Mouse (Mus musculus) heart, embryonic 16.5 days (tissue): Measurements from ENCODE around the gene L1cam. TPM values are rescaled to one million over a fixed set of nuclear protein-coding genes. Genes with fewer than 3 reads are reported as not detected.

Experiments used
- ATAC-seq: fragments of 200-750 bp; cut with Nextera tagmentation; replicated peaks from 2 replicates; pipeline ENCODE4 v1.8.0; 2017; ENCODE audit warnings: moderate number of reproducible peaks; ENCODE audit not compliant: insufficient read depth, low FRiP score; ENCODE audit errors: extremely low read depth
- H3K27ac ChIP-seq: fragments of 300-500 bp; sonication (generic); 2 replicates; pipeline ENCODE4 v1.5.1; 2014; ENCODE audit warnings: mild to moderate bottlenecking, low read length, control low read depth, moderate library complexity
- H3K27me3 ChIP-seq: fragments of 300-500 bp; sonication (generic); 2 replicates; pipeline ENCODE4 v1.6.1; 2014; ENCODE audit warnings: low read length, mixed read lengths; ENCODE audit not compliant: control insufficient read depth, insufficient read depth
- H3K36me3 ChIP-seq: fragments of 300-500 bp; sonication (generic); 2 replicates; pipeline ENCODE4 v1.6.1; 2014; ENCODE audit not compliant: control insufficient read depth, insufficient read depth
- H3K4me1 ChIP-seq: fragments of 300-500 bp; sonication (generic); 2 replicates; pipeline ENCODE4 v1.6.1; 2014; ENCODE audit warnings: low read length, mixed read lengths; ENCODE audit not compliant: control insufficient read depth, insufficient read depth
- H3K4me2 ChIP-seq: fragments of 300-500 bp; sonication (generic); 2 replicates; pipeline ENCODE4 v1.6.1; 2014; ENCODE audit warnings: low read depth, mild to moderate bottlenecking, control low read depth, low read length
- H3K4me3 ChIP-seq: fragments of 300-500 bp; sonication (generic); 2 replicates; pipeline ENCODE4 v1.5.1; 2014; ENCODE audit warnings: mild to moderate bottlenecking, control low read depth, low read length
- H3K9ac ChIP-seq: fragments of 300-500 bp; sonication (generic); 2 replicates; pipeline ENCODE4 v1.6.1; 2014; ENCODE audit warnings: low read length, control low read depth
- H3K9me3 ChIP-seq: fragments of 300-500 bp; sonication (generic); replicated peaks from 2 replicates; pipeline ENCODE4 v1.6.1; 2016; ENCODE audit warnings: low read length; ENCODE audit not compliant: control insufficient read depth
- WGBS: fragments of 180-500 bp; shearing (Covaris S2); extraction: QIAGEN DNeasy Blood & Tissue Kit; methylation state at CpG from one replicate; pipeline ENCODE4 v1.1.7; 2014; 5-methylcytosine and 5-hydroxymethylcytosine counted together
- polyA plus RNA-seq: library from polyadenylated mRNA; unstranded; fragments of >200 nt; fragmentation: Nextera tagmentation; extraction: Ambion mirVana; gene quantifications from 2 replicates; pipeline ENCODE4 v1.2.1, GENCODE M21; 2015

Gene L1cam
- polyA plus RNA-seq, 1 experiment from 2014 or later, result 0.60 TPM

GRCm38 (mm10) chrX:73891551-73892152, 4.3 kb downstream of the L1cam start, which contains the start of gene Avpr2:
Avpr2 (plus strand) TSS chrX:73892102.
- Histone ChIP-seq H3K4me2 (no peak within 1 kb of the TSS), H3K27me3 (peaks cover 3% of the 10 kb centered on the region), H3K4me3 (no peak within 1 kb of the TSS), H3K4me1 (no peaks in the 10 kb centered on the region), H3K36me3 (no peaks in the 10 kb centered on the region), H3K9ac (no peak within 1 kb of the TSS), H3K9me3 (no peaks in the 10 kb centered on the region), H3K27ac (no peak within 1 kb of the TSS)
- ATAC-seq, result no peak
- 58% methylated on average over 6 of the region's 6 CpGs for WGBS

DNA sequence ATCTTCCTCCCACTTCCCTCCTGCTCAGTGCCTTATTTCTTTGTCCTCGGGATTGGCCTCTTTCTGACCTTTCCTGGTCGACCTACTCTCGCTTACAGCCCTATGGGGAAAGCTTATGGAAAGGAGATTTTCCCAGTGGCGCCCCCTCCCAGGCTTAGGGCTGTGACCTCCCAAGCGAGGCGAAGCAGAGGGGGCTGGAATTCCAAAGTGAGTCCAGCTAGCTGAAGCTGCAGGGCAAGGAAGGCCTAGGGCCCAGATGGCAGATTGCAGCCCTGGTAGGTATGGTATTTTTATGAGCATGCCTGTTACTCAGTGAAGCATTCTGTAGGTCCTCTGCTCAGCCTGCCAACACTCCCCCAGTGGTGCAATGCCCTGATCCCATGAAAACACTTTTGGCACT, 14.4 kb downstream of the L1cam start:
- Histone ChIP-seq H3K36me3 (no peaks in the 10 kb centered on the region), H3K9me3 (no peaks in the 10 kb centered on the region), H3K4me1 (no peaks in the 10 kb centered on the region), H3K27ac (no peak overlapping the region), H3K4me2 (no peak overlapping the region), H3K4me3 (no peak overlapping the region), H3K9ac (no peak overlapping the region), H3K27me3 (peaks cover 18% of the 10 kb centered on the region)
- WGBS, result 24% methylated on average over 6 of the region's 6 CpGs
- no peak for ATAC-seq

DNA sequence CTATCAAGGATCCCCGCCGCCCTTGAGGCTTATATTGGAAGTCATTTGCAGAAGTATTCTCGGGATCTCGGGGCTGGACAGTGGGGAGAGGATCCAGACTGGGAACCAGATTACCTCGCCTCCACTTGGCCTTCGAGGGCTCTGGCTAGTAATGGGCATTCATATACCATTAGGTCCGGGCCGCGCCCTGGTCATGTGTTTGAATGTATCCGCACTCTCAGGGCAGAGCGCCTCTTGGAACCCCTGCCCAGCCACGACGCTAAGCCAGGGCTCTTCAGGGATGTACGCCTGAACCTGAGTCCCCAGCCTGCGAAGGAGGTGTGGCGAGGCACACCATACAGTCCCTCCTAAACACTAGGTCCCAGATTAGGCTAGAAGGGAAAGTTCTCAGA, 14.9 kb downstream of the L1cam start:
- H3K4me3 ChIP-seq, result peak overlapping the region; percentile 49
- H3K9me3 ChIP-seq, result no peaks in the 10 kb centered on the region
- ATAC-seq, result no peak
- H3K4me2 ChIP-seq, result peak overlapping the region; percentile 78
- no peaks in the 10 kb centered on the region for H3K36me3 ChIP-seq
- H3K27ac ChIP-seq, result no peak overlapping the region
- H3K27me3 ChIP-seq, result peaks cover 18% of the 10 kb centered on the region
- no peaks in the 10 kb centered on the region for H3K4me1 ChIP-seq
- 18% methylated on average over 16 of the region's 16 CpGs for WGBS
- no peak overlapping the region for H3K9ac ChIP-seq

GRCm38 (mm10) chrX:73880194-73881035, 15.5 kb downstream of the L1cam start:
- Histone ChIP-seq H3K9me3 (no peaks in the 10 kb centered on the region), H3K4me1 (no peaks in the 10 kb centered on the region), H3K36me3 (no peaks in the 10 kb centered on the region), H3K27ac (no peak overlapping the region), H3K27me3 (peaks cover 18% of the 10 kb centered on the region), H3K9ac (no peak overlapping the region), H3K4me2 (peak overlapping the region; percentile 78), H3K4me3 (peak overlapping the region; percentile 49)
- 11% methylated on average over 29 of the region's 48 CpGs for WGBS
- ATAC-seq, result no peak

- ATAC-seq, result no peak
- no peak overlapping the region for H3K9ac ChIP-seq
- WGBS, result 70% methylated on average over 1 of the region's 1 CpGs
- no peaks in the 10 kb centered on the region for H3K4me1 ChIP-seq
- H3K27ac ChIP-seq, result no peak overlapping the region
- no peak overlapping the region for H3K4me3 ChIP-seq
- no peak overlapping the region for H3K4me2 ChIP-seq
- H3K27me3 ChIP-seq, result peaks cover 18% of the 10 kb centered on the region
- no peaks in the 10 kb centered on the region for H3K36me3 ChIP-seq
- H3K9me3 ChIP-seq, result no peaks in the 10 kb centered on the region
Measured at GRCm38 (mm10) chrX:73877014-73877413, 18.9 kb downstream of the L1cam start.

DNA sequence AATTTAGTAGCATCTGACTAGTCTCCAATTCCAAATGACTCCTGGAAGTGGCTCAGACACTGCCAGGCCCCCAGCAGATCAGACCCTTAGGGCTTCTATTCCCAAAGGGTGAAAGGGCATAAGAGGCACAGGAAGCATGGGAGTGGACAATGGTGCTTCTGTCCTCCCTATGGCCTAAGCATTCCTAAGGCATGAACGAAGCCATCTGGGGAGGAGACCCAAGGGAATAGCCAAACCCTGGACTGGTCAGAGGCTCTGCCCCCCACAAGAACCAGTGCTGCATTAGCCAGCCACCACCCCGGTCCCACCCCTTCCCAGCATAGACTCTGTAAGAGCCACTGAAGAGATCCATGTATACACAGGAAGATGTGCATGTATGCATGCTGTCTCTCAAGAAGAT, 20.0 kb downstream of the L1cam start:
- no peak overlapping the region for H3K27ac ChIP-seq
- no peaks in the 10 kb centered on the region for H3K9me3 ChIP-seq
- no peak overlapping the region for H3K4me2 ChIP-seq
- peaks cover 18% of the 10 kb centered on the region for H3K27me3 ChIP-seq
- WGBS, result 54% methylated on average over 2 of the region's 2 CpGs
- no peak for ATAC-seq
- H3K9ac ChIP-seq, result no peak overlapping the region
- no peaks in the 10 kb centered on the region for H3K36me3 ChIP-seq
- no peak overlapping the region for H3K4me3 ChIP-seq
- no peaks in the 10 kb centered on the region for H3K4me1 ChIP-seq

GRCm38 (mm10) chrX:73871956-73872355, 23.9 kb downstream of the L1cam start:
- no peaks in the 10 kb centered on the region for H3K9me3 ChIP-seq
- no peak overlapping the region for H3K9ac ChIP-seq
- H3K27me3 ChIP-seq, result peaks cover 3% of the 10 kb centered on the region; the same call in 1 of the 2 replicates
- 38% methylated on average over 1 of the region's 1 CpGs for WGBS
- H3K4me3 ChIP-seq, result no peak overlapping the region
- H3K36me3 ChIP-seq, result no peaks in the 10 kb centered on the region
- no peak overlapping the region for H3K27ac ChIP-seq
- no peak overlapping the region for H3K4me2 ChIP-seq
- no peak for ATAC-seq
- no peaks in the 10 kb centered on the region for H3K4me1 ChIP-seq

GRCm38 (mm10) chrX:73871474-73871873, 24.4 kb downstream of the L1cam start:
- Histone ChIP-seq H3K9ac (no peak overlapping the region), H3K4me1 (no peaks in the 10 kb centered on the region), H3K27ac (no peak overlapping the region), H3K4me3 (no peak overlapping the region), H3K27me3 (peaks cover 3% of the 10 kb centered on the region; the same call in 1 of the 2 replicates), H3K36me3 (no peaks in the 10 kb centered on the region), H3K9me3 (no peaks in the 10 kb centered on the region), H3K4me2 (no peak overlapping the region)
- ATAC-seq, result no peak

DNA sequence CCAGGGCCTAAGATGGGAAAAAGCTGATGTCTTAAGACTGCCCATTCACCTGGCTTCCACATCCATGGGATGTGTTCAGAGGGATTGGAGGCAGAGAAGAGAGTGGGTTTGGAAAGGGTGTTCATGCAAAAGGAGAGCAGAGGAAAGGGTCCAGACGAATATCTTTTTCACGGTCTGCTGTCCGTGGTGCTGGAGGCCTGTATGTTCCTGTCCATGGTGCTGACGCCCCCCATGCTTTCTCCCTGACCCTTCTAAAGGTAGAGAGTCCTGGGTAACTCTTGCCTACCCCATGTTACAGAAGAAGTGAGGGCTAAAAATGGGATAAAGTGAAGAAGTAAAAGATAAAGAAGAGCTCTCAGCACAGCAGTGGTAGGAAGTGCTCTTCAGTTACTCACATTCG, 26.6 kb downstream of the L1cam start:
- no peak for ATAC-seq
- no peak overlapping the region for H3K4me3 ChIP-seq
- no peaks in the 10 kb centered on the region for H3K9me3 ChIP-seq
- no peak overlapping the region for H3K4me2 ChIP-seq
- H3K9ac ChIP-seq, result no peak overlapping the region
- no peaks in the 10 kb centered on the region for H3K36me3 ChIP-seq
- no peak overlapping the region for H3K27ac ChIP-seq
- no peaks in the 10 kb centered on the region for H3K4me1 ChIP-seq
- 5% methylated on average over 5 of the region's 5 CpGs for WGBS
- H3K27me3 ChIP-seq, result peaks cover 3% of the 10 kb centered on the region; the same call in 1 of the 2 replicates
